Mouse (Mus musculus) kidney, postnatal 0 days (tissue): Measurements from ENCODE around the gene Tubb5. TPM values are rescaled to one million over a fixed set of nuclear protein-coding genes. Genes with fewer than 3 reads are reported as not detected.

Source experiments
- ATAC-seq: fragments of 200-750 bp; cut with Nextera tagmentation; replicated peaks from 2 replicates; pipeline ENCODE4 v1.8.0; 2017; ENCODE audit warnings: low read depth, moderate number of reproducible peaks, moderate TSS enrichment, moderate library complexity; ENCODE audit not compliant: low FRiP score
- DNase-seq: peaks from one replicate; pipeline ENCODE4 v3.0.0-alpha.2; 2016; ENCODE audit warnings: low spot score
- H3K27ac ChIP-seq: fragments of 300-500 bp; sonication (generic); 2 replicates; pipeline ENCODE4 v1.5.1; 2014; ENCODE audit warnings: mild to moderate bottlenecking
- H3K27me3 ChIP-seq: fragments of 300-500 bp; sonication (generic); 2 replicates; pipeline ENCODE4 v1.6.1; 2014; ENCODE audit warnings: low read length, mixed read lengths; ENCODE audit not compliant: insufficient read depth
- H3K36me3 ChIP-seq: fragments of 300-500 bp; sonication (generic); 2 replicates; pipeline ENCODE4 v1.6.1; 2014; ENCODE audit warnings: low read length, mixed read lengths; ENCODE audit not compliant: insufficient read depth
- H3K4me1 ChIP-seq: fragments of 300-500 bp; sonication (generic); replicated peaks from 2 replicates; pipeline ENCODE4 v1.6.1; 2014; ENCODE audit warnings: antibody characterized with exemption, low read length, mixed read lengths; ENCODE audit not compliant: insufficient read depth
- H3K4me2 ChIP-seq: fragments of 300-500 bp; sonication (generic); 2 replicates; pipeline ENCODE4 v1.6.1; 2014; ENCODE audit warnings: mild to moderate bottlenecking, low read length, moderate library complexity, mixed read lengths
- H3K4me3 ChIP-seq: fragments of 300-500 bp; sonication (generic); replicated peaks from 2 replicates; pipeline ENCODE4 v1.5.1; 2014; ENCODE audit warnings: low read depth, low read length
- H3K9ac ChIP-seq: fragments of 300-500 bp; sonication (generic); 2 replicates; pipeline ENCODE4 v1.6.1; 2014; ENCODE audit warnings: low read depth, low read length
- H3K9me3 ChIP-seq: fragments of 300-500 bp; sonication (generic); replicated peaks from 2 replicates; pipeline ENCODE4 v1.6.1; 2016; ENCODE audit warnings: low read length, inconsistent platforms, mixed read lengths
- CTCF ChIP-seq: IDR thresholded peaks from 2 replicates; pipeline ENCODE4 v1.5.1; 2016; ENCODE audit warnings: antibody characterized with exemption, low read depth, mild to moderate bottlenecking, moderate library complexity
- WGBS: fragments of 180-500 bp; shearing (Covaris S2); extraction: QIAGEN DNeasy Blood & Tissue Kit; methylation state at CpG from one replicate; pipeline ENCODE4 v1.1.7; 2014; 5-methylcytosine and 5-hydroxymethylcytosine counted together
- microRNA-seq: library from miRNA; unstranded; fragments of <30 nt; microRNA quantifications from one replicate; pipeline ENCODE4, GENCODE M21; 2016
- polyA plus RNA-seq: library from polyadenylated mRNA; unstranded; fragments of >200 nt; fragmentation: Nextera tagmentation; extraction: Ambion mirVana; gene quantifications from 2 replicates; pipeline ENCODE4 v1.2.1, GENCODE M21; 2015

Tubb5 gene
- polyA plus RNA-seq, 1 experiment from 2014 or later: 503 TPM

DNA sequence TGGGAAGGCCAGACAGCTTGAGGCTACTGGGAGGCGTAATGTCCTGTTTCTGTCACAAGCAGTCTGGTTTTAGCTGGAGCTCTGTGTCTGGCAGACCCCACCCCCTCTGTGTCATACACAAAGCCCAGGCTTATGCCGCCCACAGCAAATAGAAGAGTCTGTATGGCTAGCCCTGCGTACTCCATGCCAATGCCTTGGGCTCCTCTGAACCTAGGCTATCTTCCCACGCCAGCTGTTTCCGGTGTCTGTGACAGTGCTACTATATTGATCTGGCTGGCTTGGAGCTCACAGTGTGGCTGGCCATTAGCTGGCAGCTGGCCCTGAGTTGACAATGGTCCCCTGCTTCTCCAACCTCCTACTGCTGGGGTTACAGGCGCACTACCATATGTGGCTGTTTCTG is 54.2 kb downstream of the Tubb5 start:
- H3K27ac ChIP-seq: no peak overlapping the region
- WGBS: 84% methylated on average over 6 of the region's 6 CpGs
- no peak for DNase-seq

More for the DNA sequence above, 54.2 kb downstream of the Tubb5 start:
- Histone ChIP-seq H3K27me3 (no peaks in the 10 kb centered on the region), H3K4me3 (no peak overlapping the region), H3K4me2 (no peak overlapping the region), H3K36me3 (no peaks in the 10 kb centered on the region), H3K4me1 (no peaks in the 10 kb centered on the region), H3K9me3 (no peaks in the 10 kb centered on the region), H3K9ac (no peak overlapping the region)
- no peak for ATAC-seq
- TF ChIP-seq CTCF: no peak

Small RNA genes lying within 50 kb of the gene (microRNA-seq; reads per million reads assigned to microRNA genes)
- gene Gm28033: 1.4 reads per million

Other genes with a start within 250 kb of the Tubb5 start
- 4.2 and 5.0 TPM in 2 replicates for gene Sfta2, start 236.8 kb downstream of the Tubb5 start, polyA plus RNA-seq
- not detected in 2 replicates for gene Gm9573, start 211.7 kb downstream of the Tubb5 start, polyA plus RNA-seq
- 0.11 and 0.13 TPM in 2 replicates for gene Mucl3, start 194.6 kb downstream of the Tubb5 start, polyA plus RNA-seq
- gene Vars2, start 170.7 kb downstream of the Tubb5 start, polyA plus RNA-seq: 12.7 and 13.5 TPM in 2 replicates
- gene Gtf2h4, start 164.6 kb downstream of the Tubb5 start, polyA plus RNA-seq: 35.6 and 36.5 TPM in 2 replicates
- gene Ddr1, start 133.7 kb downstream of the Tubb5 start, polyA plus RNA-seq: 89.1 and 94.3 TPM in 2 replicates
- gene Ier3, start 16.6 kb downstream of the Tubb5 start, polyA plus RNA-seq: 83.6 and 93.1 TPM in 2 replicates
- 52.2 and 54.5 TPM in 2 replicates for gene Flot1, start 15.1 kb downstream of the Tubb5 start, polyA plus RNA-seq
- gene Mdc1, start 3.2 kb upstream of the Tubb5 start, polyA plus RNA-seq: 5.4 and 5.6 TPM in 2 replicates
- gene Nrm, start 23.0 kb upstream of the Tubb5 start, polyA plus RNA-seq: 36.9 and 44.6 TPM in 2 replicates
- 16.2 and 17.2 TPM in 2 replicates for gene Ppp1r18, start 27.3 kb upstream of the Tubb5 start, polyA plus RNA-seq
- gene Dhx16, start 41.5 kb upstream of the Tubb5 start, polyA plus RNA-seq: 29.2 and 33.3 TPM in 2 replicates
- gene 2310061I04Rik, start 59.1 kb upstream of the Tubb5 start, polyA plus RNA-seq: 36.6 and 39.1 TPM in 2 replicates
- 28.4 and 36.9 TPM in 2 replicates for gene Atat1, start 71.8 kb upstream of the Tubb5 start, polyA plus RNA-seq
- gene Mrps18b, start 78.1 kb upstream of the Tubb5 start, polyA plus RNA-seq: 88.4 and 94.7 TPM in 2 replicates
- gene Ppp1r10, start 78.1 kb upstream of the Tubb5 start, polyA plus RNA-seq: 28.8 and 29.7 TPM in 2 replicates
- 78.6 and 90.2 TPM in 2 replicates for gene Abcf1, start 131.5 kb upstream of the Tubb5 start, polyA plus RNA-seq
- gene Gnl1, start 141.5 kb upstream of the Tubb5 start, polyA plus RNA-seq: 38.2 and 43.7 TPM in 2 replicates
- gene Prr3, start 141.9 kb upstream of the Tubb5 start, polyA plus RNA-seq: 27.9 and 29.3 TPM in 2 replicates
- 1.3 and 1.7 TPM in 2 replicates for gene H2-T24, start 182.3 kb upstream of the Tubb5 start, polyA plus RNA-seq
- gene H2-T23, start 194.5 kb upstream of the Tubb5 start, polyA plus RNA-seq: 14.2 and 16.1 TPM in 2 replicates
- 16.4 and 18.6 TPM in 2 replicates for gene H2-T22, start 204.4 kb upstream of the Tubb5 start, polyA plus RNA-seq
- gene Gm6034, start 204.7 kb upstream of the Tubb5 start, polyA plus RNA-seq: not detected in 2 replicates
- 0.13 and 0.22 TPM in 2 replicates for gene Gm11127, start 220.1 kb upstream of the Tubb5 start, polyA plus RNA-seq